Mouse (Mus musculus): ENCODE data around the gene Fgf3.

DNA sequence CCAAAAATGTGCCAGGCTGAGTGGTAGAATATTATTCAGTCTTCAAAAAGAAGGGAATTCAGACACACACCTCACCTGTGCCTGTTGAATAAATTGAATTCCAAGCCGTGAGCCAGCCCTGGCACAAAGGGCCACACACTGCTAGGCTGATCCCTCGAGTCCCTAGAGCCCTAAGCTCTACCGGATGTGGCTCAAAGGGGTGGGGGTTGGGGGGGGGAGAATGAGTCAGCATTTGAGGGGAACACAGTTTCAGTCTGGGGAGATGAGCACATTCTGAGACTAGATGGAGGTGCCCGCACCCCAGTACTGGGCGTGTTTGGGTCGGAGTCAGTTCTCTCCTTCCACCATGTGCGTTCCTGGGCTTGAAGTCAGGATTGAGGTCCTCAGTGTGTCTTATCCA lies 19.3 kb downstream of the Fgf3 start:
- TF ChIP-seq CTCF (IDR thresholded peaks at IDR 0.05; ENCODE audit: low read depth) (no peak), EP300 (IDR thresholded peaks at IDR 0.05; ENCODE audit: low read depth) (no peak)
